Mouse (Mus musculus) forebrain, embryonic 11.5 days (tissue): ENCODE measurements at regions not wholly inside any gene's neighbourhood (a gene's known extent, or its start where the extent isn't known, plus 50 kb on each side); places are given as distances from the start of the nearest gene placed in this dataset.

ENCODE experiments used
- ATAC-seq: fragments of 200-750 bp; cut with Nextera tagmentation; replicated peaks from 2 replicates; pipeline ENCODE4 v1.8.0; 2017; ENCODE audit warnings: moderate TSS enrichment; ENCODE audit not compliant: low FRiP score
- DNase-seq: peaks from one replicate; pipeline ENCODE4 v3.0.0-alpha.2; 2017; ENCODE audit warnings: low spot score
- H3K27ac ChIP-seq: fragments of 300-500 bp; sonication (generic); 2 replicates; pipeline ENCODE4 v1.5.1; 2014; ENCODE audit warnings: low read depth, low read length
- H3K27me3 ChIP-seq: fragments of 300-500 bp; sonication (generic); 2 replicates; pipeline ENCODE4 v1.6.1; 2014; ENCODE audit warnings: mild to moderate bottlenecking, low read length, mixed read lengths; ENCODE audit not compliant: control insufficient read depth, insufficient read depth
- H3K36me3 ChIP-seq: fragments of 300-500 bp; sonication (generic); 2 replicates; pipeline ENCODE4 v1.6.1; 2014; ENCODE audit warnings: mild to moderate bottlenecking, low read length, moderate library complexity, mixed read lengths; ENCODE audit not compliant: control insufficient read depth, insufficient read depth
- H3K4me1 ChIP-seq: fragments of 300-500 bp; sonication (generic); replicated peaks from 2 replicates; pipeline ENCODE4 v1.6.1; 2014; ENCODE audit warnings: low read length, mixed read lengths; ENCODE audit not compliant: control insufficient read depth, insufficient read depth
- H3K4me2 ChIP-seq: fragments of 300-500 bp; sonication (generic); 2 replicates; pipeline ENCODE4 v1.6.1; 2014; ENCODE audit warnings: low read depth, mild to moderate bottlenecking, low read length, moderate library complexity, mixed read lengths; ENCODE audit not compliant: severe bottlenecking
- H3K4me3 ChIP-seq: fragments of 300-500 bp; sonication (generic); 2 replicates; pipeline ENCODE4 v1.5.1; 2014; ENCODE audit warnings: low read depth, low read length
- H3K9ac ChIP-seq: fragments of 300-500 bp; sonication (generic); 2 replicates; pipeline ENCODE4 v1.6.1; 2014; ENCODE audit warnings: low read length
- H3K9me3 ChIP-seq: fragments of 300-500 bp; sonication (generic); 2 replicates; pipeline ENCODE4 v1.6.1; 2016; ENCODE audit warnings: low read length, mixed read lengths; ENCODE audit not compliant: control insufficient read depth
- WGBS: fragments of 180-500 bp; shearing (Covaris S2); extraction: QIAGEN DNeasy Blood & Tissue Kit; methylation state at CpG from one replicate; pipeline ENCODE4 v1.1.7; 2014; 5-methylcytosine and 5-hydroxymethylcytosine counted together

DNA sequence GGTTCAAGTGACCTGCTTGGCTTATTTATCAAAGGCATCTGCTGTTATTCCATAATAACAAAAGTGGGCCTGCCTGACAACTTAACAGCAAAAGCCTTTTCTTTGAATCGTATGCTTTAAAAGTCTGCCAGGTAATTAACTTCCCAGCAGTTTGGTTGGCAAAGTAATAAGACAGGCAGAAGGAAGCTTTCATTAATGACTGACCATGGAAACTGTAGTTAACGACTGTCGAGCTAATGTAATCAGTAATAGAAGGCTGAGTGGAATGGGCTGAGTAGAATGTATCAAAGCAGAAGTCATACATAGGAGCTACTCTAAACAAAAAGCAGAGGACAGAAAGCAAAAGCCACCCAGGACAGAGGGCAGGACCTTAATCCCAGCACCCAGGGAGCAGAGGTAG lies 551.0 kb upstream of the Gm5415 start:
- ATAC-seq, result no peak
- no peaks in the 10 kb centered on the region for H3K9me3 ChIP-seq
- 57% methylated on average over 3 of the region's 3 CpGs for WGBS

DNA sequence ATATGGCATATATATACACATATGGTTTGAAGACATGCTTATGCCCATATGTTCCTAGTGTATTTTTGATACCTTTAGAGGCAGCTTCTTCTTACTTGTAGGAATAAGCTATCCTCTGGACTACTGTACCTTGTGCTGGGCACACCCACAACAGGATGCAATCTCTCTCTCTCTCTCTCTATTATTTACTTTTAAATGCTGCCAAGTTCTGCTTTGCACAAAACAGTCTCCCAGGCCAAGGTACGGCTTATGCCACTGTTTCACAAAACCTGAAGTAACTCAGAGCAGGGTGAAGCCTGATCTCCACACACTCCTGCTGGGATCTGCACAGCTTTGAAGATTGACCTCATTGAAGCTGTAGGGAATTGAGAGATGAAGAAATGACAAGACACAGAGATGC lies 549.8 kb upstream of the Gm5415 start:
- no peak overlapping the region for H3K27ac ChIP-seq
- H3K9ac ChIP-seq, result no peak overlapping the region
- no peak overlapping the region for H3K4me2 ChIP-seq
- no peak for DNase-seq
- WGBS, result 77% methylated on average over 1 of the region's 1 CpGs
- H3K9me3 ChIP-seq, result no peaks in the 10 kb centered on the region
- H3K4me1 ChIP-seq, result no peaks in the 10 kb centered on the region
- H3K4me3 ChIP-seq, result no peak overlapping the region
- no peaks in the 10 kb centered on the region for H3K27me3 ChIP-seq
- ATAC-seq, result no peak
- no peaks in the 10 kb centered on the region for H3K36me3 ChIP-seq

More for the DNA sequence above, 551.0 kb upstream of the Gm5415 start:
- no peak for DNase-seq
- H3K36me3 ChIP-seq, result no peaks in the 10 kb centered on the region
- no peak overlapping the region for H3K4me2 ChIP-seq
- H3K4me3 ChIP-seq, result no peak overlapping the region
- H3K9ac ChIP-seq, result no peak overlapping the region
- H3K27ac ChIP-seq, result no peak overlapping the region
- no peaks in the 10 kb centered on the region for H3K27me3 ChIP-seq
- no peaks in the 10 kb centered on the region for H3K4me1 ChIP-seq

DNA sequence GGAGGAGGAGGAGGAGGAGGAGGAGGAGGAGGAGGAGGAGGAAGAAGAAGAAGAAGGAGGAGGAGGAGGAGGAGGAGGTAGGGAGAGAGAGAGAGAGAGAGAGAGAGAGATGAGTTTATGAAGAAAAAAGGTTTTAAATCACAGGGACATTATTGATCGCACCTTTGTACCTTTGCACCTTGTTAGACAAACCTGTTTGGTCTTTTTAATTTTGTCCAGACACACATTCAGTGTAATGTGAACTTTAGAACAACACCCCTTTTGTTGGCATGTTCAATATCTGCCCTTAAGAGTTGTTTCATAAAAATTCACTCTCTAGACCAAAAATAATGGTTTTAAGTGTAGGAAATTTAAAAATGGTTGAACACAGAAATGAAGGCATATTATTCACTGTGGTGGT lies 527.5 kb upstream of the Gm5415 start:
- WGBS, result 91% methylated on average over 1 of the region's 1 CpGs
- Histone ChIP-seq H3K27ac (no peak overlapping the region), H3K9me3 (no peaks in the 10 kb centered on the region), H3K4me3 (no peak overlapping the region), H3K36me3 (no peaks in the 10 kb centered on the region), H3K27me3 (no peaks in the 10 kb centered on the region), H3K9ac (no peak overlapping the region), H3K4me1 (no peaks in the 10 kb centered on the region), H3K4me2 (no peak overlapping the region)
- no peak for DNase-seq
- no peak for ATAC-seq

DNA sequence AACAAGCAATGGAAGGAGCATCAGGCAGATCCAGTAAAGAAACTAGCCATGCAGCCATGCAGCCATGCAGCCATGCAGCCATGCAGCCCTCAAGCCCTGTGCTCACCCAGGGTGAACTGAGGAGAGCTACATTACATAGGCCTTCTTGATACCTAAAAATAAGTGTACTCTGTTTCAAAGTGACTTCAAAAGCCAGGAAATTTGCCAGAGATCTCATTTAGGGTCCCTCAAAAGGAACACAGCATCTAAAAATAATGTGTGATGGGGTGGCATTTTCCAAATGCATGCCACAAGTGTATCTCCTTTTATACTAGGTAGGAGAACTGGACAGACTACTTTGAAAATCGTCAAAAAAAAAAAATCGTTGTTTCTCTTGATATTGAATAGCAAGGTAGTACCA lies 510.9 kb upstream of the Gm5415 start:
- 88% methylated on average over 2 of the region's 2 CpGs for WGBS
- Histone ChIP-seq H3K4me1 (no peaks in the 10 kb centered on the region), H3K27me3 (no peaks in the 10 kb centered on the region), H3K27ac (no peak overlapping the region), H3K36me3 (no peaks in the 10 kb centered on the region), H3K4me2 (no peak overlapping the region), H3K4me3 (no peak overlapping the region), H3K9ac (no peak overlapping the region), H3K9me3 (no peaks in the 10 kb centered on the region)
- no peak for ATAC-seq
- DNase-seq, result no peak

DNA sequence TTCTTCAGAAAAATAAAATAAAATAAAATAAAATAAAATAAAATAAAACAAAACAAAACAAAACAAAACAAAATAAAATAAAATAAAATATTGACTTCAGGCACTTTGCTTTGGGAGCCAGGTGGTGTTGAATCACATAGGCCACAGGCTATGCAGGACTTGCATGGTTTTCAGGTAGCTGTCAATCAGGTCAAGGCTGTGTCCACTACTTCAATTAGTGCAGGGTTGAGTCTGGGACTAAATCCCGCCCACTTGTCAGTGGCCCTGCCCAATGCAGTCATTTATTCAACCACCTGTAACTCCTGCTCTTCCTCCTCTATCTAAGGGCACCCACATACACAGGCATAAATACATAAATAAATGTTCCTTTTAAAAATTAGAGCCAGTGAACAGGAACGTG lies 497.3 kb upstream of the Gm5415 start:
- Histone ChIP-seq H3K36me3 (no peaks in the 10 kb centered on the region), H3K27me3 (no peaks in the 10 kb centered on the region), H3K4me1 (no peaks in the 10 kb centered on the region), H3K9me3 (no peaks in the 10 kb centered on the region), H3K9ac (no peak overlapping the region), H3K4me3 (no peak overlapping the region), H3K27ac (no peak overlapping the region), H3K4me2 (no peak overlapping the region)
- 79% methylated on average over 2 of the region's 2 CpGs for WGBS
- ATAC-seq (no peak), DNase-seq (no peak)

DNA sequence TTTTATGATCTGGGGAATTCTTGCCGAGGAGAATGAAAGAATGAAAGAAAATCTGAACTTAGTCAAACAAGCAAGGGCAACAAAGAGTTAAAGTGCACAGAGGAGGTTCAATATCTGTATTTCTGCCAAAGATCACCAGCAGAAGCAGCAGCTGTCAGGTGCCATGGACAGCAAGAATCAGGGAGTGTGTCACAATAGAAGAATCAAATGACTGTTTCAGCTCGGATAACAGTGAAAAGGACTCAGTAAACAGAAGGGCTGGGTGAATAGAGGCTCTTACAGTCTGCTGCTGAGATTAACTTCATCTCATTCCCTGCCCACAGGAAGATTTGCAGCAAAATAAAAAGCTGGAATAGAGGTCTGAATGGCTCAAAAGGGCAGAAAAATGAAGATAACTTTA lies 495.3 kb upstream of the Gm5415 start:
- DNase-seq, result no peak
- H3K27ac ChIP-seq, result no peak overlapping the region
- no peak overlapping the region for H3K4me3 ChIP-seq

DNA sequence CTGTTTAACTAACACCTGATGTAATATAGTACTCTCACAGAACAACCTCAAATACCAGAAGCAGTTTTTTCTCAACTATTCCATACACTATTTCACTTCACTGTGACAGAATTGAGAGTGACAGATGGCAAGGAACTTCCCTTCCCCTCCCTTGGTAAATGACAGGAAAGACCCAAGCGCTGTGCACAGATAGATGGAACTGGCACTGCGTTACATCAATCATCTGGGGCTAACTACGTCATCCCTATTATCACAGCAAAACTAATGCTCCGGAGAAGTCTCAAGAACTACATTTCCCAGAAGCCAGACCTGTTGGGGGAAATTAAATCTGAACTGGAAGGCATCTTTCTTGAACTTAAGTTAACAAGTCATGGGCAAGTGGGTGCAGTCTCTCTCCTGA lies 493.6 kb upstream of the Gm5415 start:
- WGBS, result 88% methylated on average over 4 of the region's 4 CpGs
- DNase-seq (no peak), ATAC-seq (no peak)
- H3K36me3 ChIP-seq, result no peaks in the 10 kb centered on the region
- no peaks in the 10 kb centered on the region for H3K4me1 ChIP-seq
- H3K27me3 ChIP-seq, result no peaks in the 10 kb centered on the region
- no peaks in the 10 kb centered on the region for H3K9me3 ChIP-seq
- H3K27ac ChIP-seq, result no peak overlapping the region
- H3K9ac ChIP-seq, result no peak overlapping the region
- no peak overlapping the region for H3K4me2 ChIP-seq
- H3K4me3 ChIP-seq, result no peak overlapping the region

More for the DNA sequence above, 495.3 kb upstream of the Gm5415 start:
- Histone ChIP-seq H3K4me2 (no peak overlapping the region), H3K27me3 (no peaks in the 10 kb centered on the region), H3K9ac (no peak overlapping the region), H3K36me3 (no peaks in the 10 kb centered on the region), H3K9me3 (no peaks in the 10 kb centered on the region), H3K4me1 (no peaks in the 10 kb centered on the region)
- peak; percentile 71 for ATAC-seq
- 18% methylated on average over 2 of the region's 2 CpGs for WGBS

DNA sequence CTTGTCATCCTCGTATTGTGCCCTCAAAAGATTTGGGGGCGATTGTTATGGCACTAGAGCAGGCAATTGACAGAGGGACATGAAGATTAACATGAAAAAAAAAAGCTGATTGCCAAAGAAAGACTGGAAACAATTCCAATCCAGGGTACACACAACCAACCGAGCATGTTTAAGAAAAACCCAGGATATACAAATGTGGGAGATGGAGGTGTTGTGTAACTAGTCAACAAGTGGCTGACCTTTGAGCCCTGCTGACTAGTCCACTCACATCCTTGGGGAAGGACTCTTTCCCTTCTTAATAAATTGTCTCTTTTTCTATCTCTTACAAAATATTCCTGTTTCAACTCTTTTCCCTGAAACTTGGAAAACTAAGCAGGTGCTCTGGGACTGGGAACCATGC lies 484.9 kb upstream of the Gm5415 start:
- Histone ChIP-seq H3K27ac (no peak overlapping the region), H3K36me3 (no peaks in the 10 kb centered on the region), H3K4me3 (no peak overlapping the region), H3K27me3 (no peaks in the 10 kb centered on the region), H3K9me3 (no peaks in the 10 kb centered on the region), H3K4me2 (no peak overlapping the region), H3K4me1 (no peaks in the 10 kb centered on the region), H3K9ac (no peak overlapping the region)
- DNase-seq (no peak), ATAC-seq (no peak)
- WGBS, result 81% methylated on average over 3 of the region's 3 CpGs

DNA sequence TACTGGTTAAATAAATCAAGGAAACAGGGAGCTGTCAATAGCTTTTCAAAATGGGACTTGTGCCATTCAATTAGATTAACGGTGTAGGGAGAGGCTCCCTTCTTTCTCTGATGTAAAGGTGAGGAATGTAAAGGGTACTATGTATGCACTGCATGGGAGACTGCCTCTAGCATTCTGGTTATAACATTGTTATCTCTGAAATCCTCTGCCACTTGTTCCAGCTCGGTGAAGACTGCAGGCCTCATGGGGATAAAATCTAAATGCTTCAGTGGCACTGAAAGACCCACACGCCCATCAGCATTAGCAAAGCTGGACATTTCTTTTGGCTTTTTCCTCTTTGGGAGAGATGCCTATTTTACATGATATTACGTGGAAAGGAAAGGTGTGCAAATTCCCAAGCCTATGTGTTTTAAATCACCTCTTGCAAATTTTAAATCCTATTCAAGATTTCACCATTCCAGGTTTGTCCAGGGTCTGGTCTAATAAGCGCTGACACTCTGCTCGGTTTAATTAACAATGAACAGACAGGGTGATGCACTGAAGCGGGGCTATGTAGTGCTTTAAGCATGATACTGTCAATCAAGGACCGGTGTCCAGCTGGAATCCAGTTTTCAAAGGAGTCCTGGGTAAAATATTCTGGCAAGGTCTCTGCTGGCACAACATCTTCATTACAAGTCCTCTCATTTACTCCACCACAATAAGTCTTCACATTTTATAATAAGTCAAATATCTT lies 479.8 kb upstream of the Gm5415 start:
- H3K27ac ChIP-seq, result 0 out of 2 replicates have a peak overlapping the region, but pooled peaks have one; percentile 37
- 13% methylated on average over 8 of the region's 8 CpGs for WGBS
- peak; percentile 21; the same call in 1 of the 2 replicates for ATAC-seq
- H3K9ac ChIP-seq, result no peak overlapping the region
- no peak overlapping the region for H3K4me2 ChIP-seq
- H3K9me3 ChIP-seq, result no peaks in the 10 kb centered on the region
- H3K27me3 ChIP-seq, result no peaks in the 10 kb centered on the region
- no peaks in the 10 kb centered on the region for H3K36me3 ChIP-seq
- no peak overlapping the region for H3K4me3 ChIP-seq
- DNase-seq, result no peak
- H3K4me1 ChIP-seq, result 0 out of 2 replicates have a peak, but pooled peaks cover 4% of the 10 kb centered on the region
